Mouse (Mus musculus): ENCODE results near the gene Hand1. TPM values are rescaled to one million over a fixed set of nuclear protein-coding genes. Genes with fewer than 3 reads are reported as not detected.
"Not testable (repeated sequence)": the region's sequence is repeated elsewhere in the genome, so short reads cannot be mapped to it uniquely, and the experiment has no call there.

Gene Hand1
- polyA plus RNA-seq, 1 experiment from 2014 or later = 36.6 TPM

- 77% methylated on average over 6 of the region's 6 CpGs for WGBS
- Histone ChIP-seq H3K9ac (ENCODE audit: low read length) (no peak overlapping the region), H3K9me3 (ENCODE audit: control insufficient read depth, low read length) (no peaks in the 10 kb centered on the region), H3K4me3 (ENCODE audit: low read depth, low read length) (no peak overlapping the region), H3K27me3 (replicated peaks; ENCODE audit: control insufficient read depth, insufficient read depth, low read length) (no peaks in the 10 kb centered on the region), H3K4me1 (replicated peaks; ENCODE audit: control insufficient read depth, insufficient read depth, low read length) (peaks cover 3% of the 10 kb centered on the region), H3K36me3 (ENCODE audit: control insufficient read depth, insufficient read depth, low read length) (no peaks in the 10 kb centered on the region), H3K27ac (ENCODE audit: low read depth) (no peak overlapping the region), H3K4me2 (ENCODE audit: low read length) (no peak overlapping the region)
- no peak for DNase-seq (ENCODE audit: low spot score)
- no peak for ATAC-seq (replicated peaks; ENCODE audit: low FRiP score, low TSS enrichment, low read depth)
Measured at GRCm38 (mm10) chr11:57853571-57853970, 21.0 kb upstream of the Hand1 start.

GRCm38 (mm10) chr11:57850931-57851330, 18.3 kb upstream of the Hand1 start:
- Histone ChIP-seq H3K4me1 (replicated peaks; ENCODE audit: control insufficient read depth, insufficient read depth, low read length) (peaks cover 3% of the 10 kb centered on the region), H3K36me3 (ENCODE audit: control insufficient read depth, insufficient read depth, low read length) (no peaks in the 10 kb centered on the region), H3K4me3 (ENCODE audit: low read depth, low read length) (no peak overlapping the region), H3K9ac (ENCODE audit: low read length) (no peak overlapping the region), H3K9me3 (ENCODE audit: control insufficient read depth, low read length) (no peaks in the 10 kb centered on the region), H3K4me2 (ENCODE audit: low read length) (no peak overlapping the region), H3K27ac (ENCODE audit: low read depth) (no peak overlapping the region), H3K27me3 (replicated peaks; ENCODE audit: control insufficient read depth, insufficient read depth, low read length) (no peaks in the 10 kb centered on the region)
- 51% methylated on average over 3 of the region's 3 CpGs for WGBS
- DNase-seq (ENCODE audit: low spot score) = no peak
- no peak for ATAC-seq (replicated peaks; ENCODE audit: low FRiP score, low TSS enrichment, low read depth)

GRCm38 (mm10) chr11:57850298-57850697, 17.7 kb upstream of the Hand1 start:
- Histone ChIP-seq H3K4me1 (replicated peaks; ENCODE audit: control insufficient read depth, insufficient read depth, low read length) (peaks cover 3% of the 10 kb centered on the region), H3K27ac (ENCODE audit: low read depth) (no peak overlapping the region), H3K4me3 (ENCODE audit: low read depth, low read length) (no peak overlapping the region), H3K27me3 (replicated peaks; ENCODE audit: control insufficient read depth, insufficient read depth, low read length) (no peaks in the 10 kb centered on the region), H3K4me2 (ENCODE audit: low read length) (no peak overlapping the region), H3K9me3 (ENCODE audit: control insufficient read depth, low read length) (no peaks in the 10 kb centered on the region), H3K36me3 (ENCODE audit: control insufficient read depth, insufficient read depth, low read length) (no peaks in the 10 kb centered on the region), H3K9ac (ENCODE audit: low read length) (no peak overlapping the region)
- DNase-seq (ENCODE audit: low spot score) (no peak), ATAC-seq (replicated peaks; ENCODE audit: low FRiP score, low TSS enrichment, low read depth) (no peak)
- 57% methylated on average over 7 of the region's 7 CpGs for whole genome bisulfite sequencing

- H3K36me3 ChIP-seq (ENCODE audit: control insufficient read depth, insufficient read depth, low read length) = no peaks in the 10 kb centered on the region
- no peak overlapping the region for H3K9ac ChIP-seq (ENCODE audit: low read length)
- DNase-seq (ENCODE audit: low spot score) = no peak
- WGBS = 65% methylated on average over 7 of the region's 7 CpGs
- no peaks in the 10 kb centered on the region for H3K9me3 ChIP-seq (ENCODE audit: control insufficient read depth, low read length)
- no peaks in the 10 kb centered on the region for H3K27me3 ChIP-seq (replicated peaks; ENCODE audit: control insufficient read depth, insufficient read depth, low read length)
- H3K27ac ChIP-seq (ENCODE audit: low read depth) = no peak overlapping the region
- no peak overlapping the region for H3K4me2 ChIP-seq (ENCODE audit: low read length)
- ATAC-seq (replicated peaks; ENCODE audit: low FRiP score, low TSS enrichment, low read depth) = no peak
- no peak overlapping the region for H3K4me3 ChIP-seq (ENCODE audit: low read depth, low read length)
- peaks cover 3% of the 10 kb centered on the region for H3K4me1 ChIP-seq (replicated peaks; ENCODE audit: control insufficient read depth, insufficient read depth, low read length)
Measured at GRCm38 (mm10) chr11:57847396-57847795, 14.8 kb upstream of the Hand1 start.

- not testable (repeated sequence) for H3K27ac ChIP-seq (ENCODE audit: low read depth)
Measured at GRCm38 (mm10) chr11:57846421-57847363, 14.1 kb upstream of the Hand1 start.

GRCm38 (mm10) chr11:57841391-57841790, 8.8 kb upstream of the Hand1 start:
- H3K36me3 ChIP-seq (ENCODE audit: control insufficient read depth, insufficient read depth, low read length) = no peaks in the 10 kb centered on the region
- H3K9ac ChIP-seq (ENCODE audit: low read length) = no peak overlapping the region
- DNase-seq (ENCODE audit: low spot score) (no peak), ATAC-seq (replicated peaks; ENCODE audit: low FRiP score, low TSS enrichment, low read depth) (no peak)
- H3K4me3 ChIP-seq (ENCODE audit: low read depth, low read length) = no peak overlapping the region
- WGBS = 37% methylated on average over 7 of the region's 7 CpGs
- H3K27me3 ChIP-seq (replicated peaks; ENCODE audit: control insufficient read depth, insufficient read depth, low read length) = peaks cover 13% of the 10 kb centered on the region
- H3K9me3 ChIP-seq (ENCODE audit: control insufficient read depth, low read length) = no peaks in the 10 kb centered on the region
- H3K4me2 ChIP-seq (ENCODE audit: low read length) = no peak overlapping the region
- H3K4me1 ChIP-seq (replicated peaks; ENCODE audit: control insufficient read depth, insufficient read depth, low read length) = peaks cover 26% of the 10 kb centered on the region
- no peak overlapping the region for H3K27ac ChIP-seq (ENCODE audit: low read depth)

More at GRCm38 (mm10) chr11:57846421-57847363, 14.1 kb upstream of the Hand1 start:
- not testable (repeated sequence) for H3K36me3 ChIP-seq (ENCODE audit: control insufficient read depth, insufficient read depth, low read length); H3K4me1 ChIP-seq (replicated peaks; ENCODE audit: control insufficient read depth, insufficient read depth, low read length); H3K9me3 ChIP-seq (ENCODE audit: control insufficient read depth, low read length); DNase-seq (ENCODE audit: low spot score); H3K9ac ChIP-seq (ENCODE audit: low read length); H3K27me3 ChIP-seq (replicated peaks; ENCODE audit: control insufficient read depth, insufficient read depth, low read length); H3K4me3 ChIP-seq (ENCODE audit: low read depth, low read length); H3K4me2 ChIP-seq (ENCODE audit: low read length); ATAC-seq (replicated peaks; ENCODE audit: low FRiP score, low TSS enrichment, low read depth)
- WGBS = 79% methylated on average over 7 of the region's 9 CpGs

GRCm38 (mm10) chr11:57840986-57841385, 8.4 kb upstream of the Hand1 start:
- H3K27ac ChIP-seq (ENCODE audit: low read depth) = no peak overlapping the region
- ATAC-seq (replicated peaks; ENCODE audit: low FRiP score, low TSS enrichment, low read depth) = no peak

GRCm38 (mm10) chr11:57837861-57838680, 5.5 kb upstream of the Hand1 start:
- H3K27me3 ChIP-seq (replicated peaks; ENCODE audit: control insufficient read depth, insufficient read depth, low read length) = peaks cover 30% of the 10 kb centered on the region
- no peak overlapping the region for H3K9ac ChIP-seq (ENCODE audit: low read length)
- H3K36me3 ChIP-seq (ENCODE audit: control insufficient read depth, insufficient read depth, low read length) = no peaks in the 10 kb centered on the region
- H3K4me1 ChIP-seq (replicated peaks; ENCODE audit: control insufficient read depth, insufficient read depth, low read length) = peaks cover 36% of the 10 kb centered on the region
- ATAC-seq (replicated peaks; ENCODE audit: low FRiP score, low TSS enrichment, low read depth) = no peak
- H3K4me3 ChIP-seq (ENCODE audit: low read depth, low read length) = no peak overlapping the region
- no peaks in the 10 kb centered on the region for H3K9me3 ChIP-seq (ENCODE audit: control insufficient read depth, low read length)
- H3K4me2 ChIP-seq (ENCODE audit: low read length) = peak overlapping the region; percentile 52
- peak overlapping the region; percentile 84 for H3K27ac ChIP-seq (ENCODE audit: low read depth)
- 6% methylated on average over 22 of the region's 22 CpGs for WGBS
- DNase-seq (ENCODE audit: low spot score) = peak; percentile 74

More at GRCm38 (mm10) chr11:57840986-57841385, 8.4 kb upstream of the Hand1 start:
- H3K4me2 ChIP-seq (ENCODE audit: low read length) = no peak overlapping the region
- DNase-seq (ENCODE audit: low spot score) = no peak
- no peaks in the 10 kb centered on the region for H3K36me3 ChIP-seq (ENCODE audit: control insufficient read depth, insufficient read depth, low read length)
- peaks cover 26% of the 10 kb centered on the region for H3K4me1 ChIP-seq (replicated peaks; ENCODE audit: control insufficient read depth, insufficient read depth, low read length)
- WGBS = 19% methylated on average over 10 of the region's 10 CpGs
- H3K27me3 ChIP-seq (replicated peaks; ENCODE audit: control insufficient read depth, insufficient read depth, low read length) = peaks cover 17% of the 10 kb centered on the region
- no peaks in the 10 kb centered on the region for H3K9me3 ChIP-seq (ENCODE audit: control insufficient read depth, low read length)
- no peak overlapping the region for H3K4me3 ChIP-seq (ENCODE audit: low read depth, low read length)
- H3K9ac ChIP-seq (ENCODE audit: low read length) = no peak overlapping the region

Data from intestine, embryonic 14.5 days (tissue).